Mouse (Mus musculus) midbrain, postnatal 0 days (tissue): ENCODE results near the gene Cdc37. TPM values are rescaled to one million over a fixed set of nuclear protein-coding genes. Genes with fewer than 3 reads are reported as not detected.

ENCODE experiments used
- ATAC-seq: fragments of 200-750 bp; cut with Nextera tagmentation; 2 replicates; pipeline ENCODE4 v1.8.0; 2017; ENCODE audit warnings: moderate number of reproducible peaks, mild to moderate bottlenecking, moderate TSS enrichment, moderate library complexity; ENCODE audit not compliant: low FRiP score
- DNase-seq: peaks from one replicate; pipeline ENCODE4 v3.0.0-alpha.2; 2015; ENCODE audit warnings: low spot score
- H3K27ac ChIP-seq: fragments of 300-500 bp; sonication (generic); 2 replicates; pipeline ENCODE4 v1.5.1; 2014; ENCODE audit warnings: low read depth, mild to moderate bottlenecking, low read length, mixed read lengths
- H3K27me3 ChIP-seq: fragments of 300-500 bp; sonication (generic); 2 replicates; pipeline ENCODE4 v1.6.1; 2014; ENCODE audit warnings: low read length, control low read depth, mixed read lengths; ENCODE audit not compliant: insufficient read depth
- H3K36me3 ChIP-seq: fragments of 300-500 bp; sonication (generic); 2 replicates; pipeline ENCODE4 v1.6.1; 2014; ENCODE audit warnings: low read length, control low read depth, mixed read lengths; ENCODE audit not compliant: insufficient read depth
- H3K4me1 ChIP-seq: fragments of 300-500 bp; sonication (generic); 2 replicates; pipeline ENCODE4 v1.6.1; 2014; ENCODE audit warnings: mild to moderate bottlenecking, control low read depth, antibody characterized with exemption, low read length, mixed read lengths; ENCODE audit not compliant: insufficient read depth
- H3K4me2 ChIP-seq: fragments of 300-500 bp; sonication (generic); 2 replicates; pipeline ENCODE4 v1.6.1; 2014; ENCODE audit warnings: low read depth, mild to moderate bottlenecking, low read length, mixed read lengths; ENCODE audit not compliant: poor library complexity, severe bottlenecking
- H3K4me3 ChIP-seq: fragments of 300-500 bp; sonication (generic); 2 replicates; pipeline ENCODE4 v1.5.1; 2014; ENCODE audit warnings: low read depth, mild to moderate bottlenecking, low read length, moderate library complexity
- H3K9ac ChIP-seq: fragments of 300-500 bp; sonication (generic); replicated peaks from 2 replicates; pipeline ENCODE4 v1.6.1; 2014; ENCODE audit warnings: mild to moderate bottlenecking, low read length, moderate library complexity, mixed read lengths; ENCODE audit not compliant: poor library complexity, severe bottlenecking
- H3K9me3 ChIP-seq: fragments of 300-500 bp; sonication (generic); 2 replicates; pipeline ENCODE4 v1.6.1; 2016; ENCODE audit warnings: low read length, control low read depth
- CTCF ChIP-seq: IDR thresholded peaks from 2 replicates; pipeline ENCODE4 v1.5.1; 2016; ENCODE audit warnings: antibody characterized with exemption, mild to moderate bottlenecking
- WGBS: fragments of 180-500 bp; shearing (Covaris S2); extraction: QIAGEN DNeasy Blood & Tissue Kit; methylation state at CpG from one replicate; pipeline ENCODE4 v1.1.7; 2014; 5-methylcytosine and 5-hydroxymethylcytosine counted together
- polyA plus RNA-seq: library from polyadenylated mRNA; unstranded; fragments of >200 nt; fragmentation: Nextera tagmentation; extraction: Ambion mirVana; gene quantifications from 2 replicates; pipeline ENCODE4 v1.2.1, GENCODE M21; 2015
- total RNA-seq: library from RNA; depleted of rRNA; stranded (reverse); fragments of >200 nt; gene quantifications from 2 replicates; pipeline ENCODE4 v1.2.3, GENCODE M21; 2014

Gene Cdc37
- total and polyA plus RNA-seq, 2 experiments from 2014 or later, result 37.7 to 179 TPM

- DNase-seq (peak; percentile 98), ATAC-seq (peak; percentile 94)
- Histone ChIP-seq H3K4me3 (peak within 1 kb of the TSS; percentile 57), H3K36me3 (peaks cover 14% of the 10 kb centered on the region), H3K4me1 (0 out of 2 replicates have a peak, but pooled peaks cover 5% of the 10 kb centered on the region), H3K27me3 (no peaks in the 10 kb centered on the region), H3K9ac (peak within 1 kb of the TSS; percentile 47), H3K27ac (no peak within 1 kb of the TSS), H3K9me3 (no peaks in the 10 kb centered on the region), H3K4me2 (peak within 1 kb of the TSS; percentile 67)
- TF ChIP-seq CTCF, result no peak; the same call in 1 of the 2 replicates
- 7% methylated on average over 37 of the region's 37 CpGs for WGBS
These were observed 18.5 kb downstream of the Cdc37 start, which contains the start of gene Tyk2 for GRCm38 (mm10) chr9:21131059-21131956. Tyk2 (minus strand) TSS chr9:21131243.

GRCm38 (mm10) chr9:21126259-21126627, 23.5 kb downstream of the Cdc37 start:
- no peak for ATAC-seq
- peaks cover 27% of the 10 kb centered on the region for H3K36me3 ChIP-seq
- 83% methylated on average over 2 of the region's 2 CpGs for WGBS

GRCm38 (mm10) chr9:21125502-21126258, 24.1 kb downstream of the Cdc37 start:
- Histone ChIP-seq H3K4me3 (no peak overlapping the region), H3K9me3 (no peaks in the 10 kb centered on the region), H3K27me3 (no peaks in the 10 kb centered on the region), H3K4me2 (no peak overlapping the region), H3K36me3 (peaks cover 30% of the 10 kb centered on the region), H3K4me1 (0 out of 2 replicates have a peak, but pooled peaks cover 5% of the 10 kb centered on the region), H3K27ac (no peak overlapping the region), H3K9ac (no peak overlapping the region)
- TF ChIP-seq CTCF, result no peak
- DNase-seq, result no peak
- 93% methylated on average over 9 of the region's 9 CpGs for WGBS
- no peak for ATAC-seq

More at GRCm38 (mm10) chr9:21126259-21126627, 23.5 kb downstream of the Cdc37 start:
- TF ChIP-seq CTCF, result no peak
- Histone ChIP-seq H3K9me3 (no peaks in the 10 kb centered on the region), H3K4me3 (no peak overlapping the region), H3K9ac (no peak overlapping the region), H3K4me2 (no peak overlapping the region), H3K27me3 (no peaks in the 10 kb centered on the region), H3K27ac (no peak overlapping the region), H3K4me1 (0 out of 2 replicates have a peak, but pooled peaks cover 5% of the 10 kb centered on the region)
- DNase-seq, result no peak

- no peaks in the 10 kb centered on the region for H3K9me3 ChIP-seq
- no peaks in the 10 kb centered on the region for H3K27me3 ChIP-seq
- DNase-seq (no peak), ATAC-seq (no peak)
- no peak overlapping the region for H3K27ac ChIP-seq
- H3K36me3 ChIP-seq, result peaks cover 38% of the 10 kb centered on the region
- 83% methylated on average over 5 of the region's 5 CpGs for WGBS
- no peak overlapping the region for H3K9ac ChIP-seq
- no peak overlapping the region for H3K4me3 ChIP-seq
- H3K4me2 ChIP-seq, result no peak overlapping the region
- no peaks in the 10 kb centered on the region for H3K4me1 ChIP-seq
- no peak for TF ChIP-seq CTCF
These were observed 24.9 kb downstream of the Cdc37 start for GRCm38 (mm10) chr9:21124837-21125236.

- Histone ChIP-seq H3K9ac (no peak overlapping the region), H3K9me3 (no peaks in the 10 kb centered on the region), H3K4me2 (no peak overlapping the region), H3K4me1 (no peaks in the 10 kb centered on the region), H3K36me3 (peaks cover 28% of the 10 kb centered on the region), H3K4me3 (no peak overlapping the region), H3K27me3 (no peaks in the 10 kb centered on the region), H3K27ac (no peak overlapping the region)
- TF ChIP-seq CTCF, result no peak
- 91% methylated on average over 16 of the region's 16 CpGs for WGBS
- ATAC-seq (no peak), DNase-seq (no peak)
These were observed 28.3 kb downstream of the Cdc37 start for GRCm38 (mm10) chr9:21121483-21121882.
